Mouse (Mus musculus) lung, embryonic 15.5 days (tissue): ENCODE data around the gene Hspa12b. TPM values are rescaled to one million over a fixed set of nuclear protein-coding genes. Genes with fewer than 3 reads are reported as not detected.
A peak's percentile ranks its signal among the peaks of the same experiment; 100 is the strongest.

ENCODE experiments used
- ATAC-seq: fragments of 200-750 bp; cut with Nextera tagmentation; 2 replicates; pipeline ENCODE4 v1.8.0; 2017; ENCODE audit warnings: moderate number of reproducible peaks, borderline replicate concordance; ENCODE audit not compliant: low FRiP score, low TSS enrichment; ENCODE audit errors: extremely low read depth
- H3K27ac ChIP-seq: fragments of 300-500 bp; sonication (generic); 2 replicates; pipeline ENCODE4 v1.5.1; 2015; ENCODE audit warnings: moderate library complexity, mild to moderate bottlenecking, inconsistent platforms
- H3K27me3 ChIP-seq: fragments of 300-500 bp; sonication (generic); 2 replicates; pipeline ENCODE4 v1.6.1; 2015; ENCODE audit warnings: inconsistent platforms
- H3K36me3 ChIP-seq: fragments of 300-500 bp; sonication (generic); 2 replicates; pipeline ENCODE4 v1.6.1; 2015; ENCODE audit warnings: inconsistent platforms
- H3K4me1 ChIP-seq: fragments of 300-500 bp; sonication (generic); 2 replicates; pipeline ENCODE4 v1.6.1; 2015; ENCODE audit warnings: inconsistent platforms
- H3K4me2 ChIP-seq: fragments of 300-500 bp; sonication (generic); 2 replicates; pipeline ENCODE4 v1.6.1; 2015; ENCODE audit warnings: inconsistent platforms, mild to moderate bottlenecking, moderate library complexity
- H3K4me3 ChIP-seq: fragments of 300-500 bp; sonication (generic); 2 replicates; pipeline ENCODE4 v1.5.1; 2015; ENCODE audit warnings: mild to moderate bottlenecking, inconsistent platforms
- H3K9ac ChIP-seq: fragments of 300-500 bp; sonication (generic); 2 replicates; pipeline ENCODE4 v1.6.1; 2015; ENCODE audit warnings: inconsistent platforms
- H3K9me3 ChIP-seq: fragments of 300-500 bp; sonication (generic); 2 replicates; pipeline ENCODE4 v1.6.1; 2016; ENCODE audit warnings: inconsistent platforms
- WGBS: fragments of 180-500 bp; shearing (Covaris S2); methylation state at CpG from one replicate; pipeline ENCODE4 v1.1.7; 2015; 5-methylcytosine and 5-hydroxymethylcytosine counted together
- polyA plus RNA-seq: library from polyadenylated mRNA; unstranded; fragments of >200 nt; fragmentation: Nextera tagmentation; extraction: Ambion mirVana; gene quantifications from 2 replicates; pipeline ENCODE4 v1.2.1, GENCODE M21; 2015

Gene Hspa12b
- polyA plus RNA-seq, 1 experiment from 2014 or later: 15.0 TPM

DNA sequence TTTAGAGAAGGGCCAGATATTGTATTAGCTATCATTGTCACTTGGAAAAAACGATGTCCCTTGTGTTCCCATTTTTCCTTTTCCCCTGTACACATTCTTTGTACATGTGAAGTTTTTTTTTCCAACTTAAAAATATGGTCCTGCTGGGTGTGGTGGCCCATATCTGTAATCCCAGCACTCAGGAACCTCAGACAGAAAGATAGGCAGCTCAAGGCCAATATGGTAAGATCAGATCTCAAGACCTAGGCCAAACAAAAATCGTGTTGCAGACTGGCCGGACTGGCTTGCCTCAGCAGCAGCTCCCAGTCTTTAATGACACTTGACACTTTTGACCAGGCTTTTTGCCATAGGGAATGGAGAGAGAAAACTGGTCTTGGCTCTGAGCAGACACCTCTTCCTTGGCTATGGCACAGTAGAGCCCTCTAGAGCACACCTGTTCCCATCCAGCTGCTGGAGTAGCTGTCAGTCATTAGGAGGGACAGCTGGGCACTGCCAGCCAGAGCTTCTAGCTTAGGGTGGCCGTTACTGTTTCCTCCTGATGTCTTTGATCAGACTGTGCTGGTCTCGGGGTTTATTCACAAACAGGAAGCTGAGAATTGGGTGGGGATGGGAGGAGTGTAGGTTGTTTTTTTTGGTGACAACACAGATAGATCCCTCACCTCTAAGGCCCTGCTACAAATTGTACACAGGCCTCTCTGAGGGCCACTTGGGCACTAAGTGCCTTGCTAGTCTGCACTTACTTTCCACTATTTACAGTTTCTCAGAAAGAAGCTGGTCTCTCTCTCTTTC, 62.6 kb downstream of the Hspa12b start:
- H3K9me3 ChIP-seq: no peaks in the 10 kb centered on the region
- H3K4me1 ChIP-seq: peaks cover 40% of the 10 kb centered on the region
- H3K4me2 ChIP-seq: no peak overlapping the region
- no peak overlapping the region for H3K9ac ChIP-seq
- H3K27me3 ChIP-seq: no peaks in the 10 kb centered on the region
- peak overlapping the region; percentile 17; the same call in 1 of the 2 replicates for H3K27ac ChIP-seq
- 41% methylated on average over 5 of the region's 5 CpGs for WGBS
- no peak for ATAC-seq
- H3K4me3 ChIP-seq: no peak overlapping the region
- H3K36me3 ChIP-seq: peaks cover 32% of the 10 kb centered on the region

DNA sequence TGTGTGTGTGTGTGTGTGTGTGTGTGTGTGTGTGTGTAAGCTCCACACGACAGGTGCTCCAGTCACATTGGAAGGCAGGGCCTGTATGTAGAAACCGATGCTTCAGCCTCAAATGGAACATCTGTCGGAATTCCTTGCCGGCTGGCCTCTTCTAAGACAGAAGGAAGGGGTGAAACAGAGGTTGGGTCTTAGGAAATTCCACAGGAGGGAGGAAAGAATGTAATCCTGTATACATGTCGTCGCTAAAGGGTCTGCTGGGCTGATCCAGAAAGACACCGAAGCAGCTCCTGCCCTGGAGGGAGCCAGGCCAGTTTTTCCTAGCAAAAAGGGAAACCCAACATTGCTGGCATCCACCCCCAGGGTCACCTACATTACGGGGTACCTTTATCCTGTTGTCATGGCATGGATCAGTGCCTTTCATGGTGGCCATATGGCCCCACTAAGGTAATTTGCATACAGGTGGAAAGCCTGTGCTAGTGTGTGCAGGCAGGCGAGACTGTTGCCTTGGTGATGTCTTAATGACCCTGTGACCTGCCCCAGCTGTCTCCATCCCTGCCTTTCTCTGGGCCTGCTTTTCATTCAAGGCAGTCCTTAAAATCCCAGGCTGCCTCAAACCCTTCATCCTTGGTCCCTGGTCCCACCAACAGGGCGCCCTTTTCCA, 63.4 kb downstream of the Hspa12b start:
- Histone ChIP-seq H3K4me2 (no peak overlapping the region), H3K27me3 (no peaks in the 10 kb centered on the region)

DNA sequence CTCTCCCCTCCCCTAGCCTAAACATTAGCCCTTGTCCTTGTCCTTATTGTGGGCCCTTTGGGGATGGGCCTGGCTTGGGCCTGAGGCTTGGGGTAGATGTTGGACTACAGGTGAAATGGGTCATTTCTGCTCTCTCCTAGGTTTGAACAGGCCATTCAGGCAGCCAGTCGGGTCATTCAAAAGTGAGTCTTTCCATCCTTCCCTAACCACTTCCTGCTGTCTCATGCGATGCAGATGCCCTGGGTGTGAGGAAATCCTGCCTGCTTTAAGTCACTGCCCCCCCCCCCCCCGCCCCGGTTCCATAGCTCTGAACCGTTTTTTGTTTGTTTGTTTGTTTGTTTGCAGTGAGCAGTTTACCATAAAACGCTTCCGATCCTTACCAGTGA, 63.9 kb downstream of the Hspa12b start:
- peaks cover 36% of the 10 kb centered on the region for H3K36me3 ChIP-seq
- no peak for ATAC-seq
- H3K27me3 ChIP-seq: no peaks in the 10 kb centered on the region
- H3K4me2 ChIP-seq: no peak overlapping the region
- no peaks in the 10 kb centered on the region for H3K9me3 ChIP-seq
- no peak overlapping the region for H3K4me3 ChIP-seq
- peaks cover 40% of the 10 kb centered on the region for H3K4me1 ChIP-seq
- WGBS: 74% methylated on average over 7 of the region's 7 CpGs
- 0 out of 2 replicates have a peak overlapping the region, but pooled peaks have one; percentile 3 for H3K27ac ChIP-seq
- no peak overlapping the region for H3K9ac ChIP-seq

More for the DNA sequence above, 63.4 kb downstream of the Hspa12b start:
- ATAC-seq: no peak
- 0 out of 2 replicates have a peak overlapping the region, but pooled peaks have one; percentile 3 for H3K27ac ChIP-seq
- no peaks in the 10 kb centered on the region for H3K9me3 ChIP-seq
- H3K4me3 ChIP-seq: no peak overlapping the region
- WGBS: 35% methylated on average over 10 of the region's 10 CpGs
- no peak overlapping the region for H3K9ac ChIP-seq
- peaks cover 40% of the 10 kb centered on the region for H3K4me1 ChIP-seq
- H3K36me3 ChIP-seq: peaks cover 34% of the 10 kb centered on the region

Other genes starting within 250 kb of the Hspa12b start
- 26.2 and 29.0 TPM in 2 replicates for gene 4930402H24Rik, start 220.9 kb upstream of the Hspa12b start, polyA plus RNA-seq
- gene Atrn, start 220.8 kb upstream of the Hspa12b start, polyA plus RNA-seq: 5.4 and 5.5 TPM in 2 replicates
- 12.5 and 12.9 TPM in 2 replicates for gene Gfra4, start 84.2 kb upstream of the Hspa12b start, polyA plus RNA-seq
- 4.0 and 8.1 TPM in 2 replicates for gene Adam33, start 63.5 kb upstream of the Hspa12b start, polyA plus RNA-seq
- gene Siglec1, start 40.5 kb upstream of the Hspa12b start, polyA plus RNA-seq: 0.44 and 0.47 TPM in 2 replicates
- gene Gm11037, start 6.2 kb downstream of the Hspa12b start, polyA plus RNA-seq: not detected in 2 replicates
- 60.4 and 61.5 TPM in 2 replicates for gene 1700037H04Rik, start 32.8 kb downstream of the Hspa12b start, polyA plus RNA-seq
- 12.6 and 14.1 TPM in 2 replicates for gene Cenpb, start 52.8 kb downstream of the Hspa12b start, polyA plus RNA-seq
- 56.1 and 58.4 TPM in 2 replicates for gene Cdc25b, start 59.7 kb downstream of the Hspa12b start, polyA plus RNA-seq
- 5.0 and 5.8 TPM in 2 replicates for gene Spef1, start 60.0 kb downstream of the Hspa12b start, polyA plus RNA-seq
- 22.6 and 27.0 TPM in 2 replicates for gene Ap5s1, start 79.8 kb downstream of the Hspa12b start, polyA plus RNA-seq
- 18.5 and 19.7 TPM in 2 replicates for gene Mavs, start 106.8 kb downstream of the Hspa12b start, polyA plus RNA-seq
- gene Pank2, start 135.2 kb downstream of the Hspa12b start, polyA plus RNA-seq: 37.5 and 39.6 TPM in 2 replicates
- 4.4 and 5.2 TPM in 2 replicates for gene Rnf24, start 225.6 kb downstream of the Hspa12b start, polyA plus RNA-seq